Comparison of ENCODE assay signal across 12 mouse cellular contexts in genomic region chr10:3743069-3743468, GRCm38 (mm10). TPM values are rescaled to one million over a fixed set of nuclear protein-coding genes. Genes with fewer than 3 reads are reported as not detected.
DNase-seq lines count a peak whose midpoint lies in the region; ATAC-seq and TF ChIP-seq lines count a peak whose summit lies in the region.
"Had no signal": no experiment of that assay in that cellular context is flagged by ENCODE, and none has a peak within 500 bp of the region (broad histone marks: within the 10 kb centered on the region; RNA-seq: fewer than 3 reads in every experiment).

No protein-coding gene starts in this region.

- no peak for ATAC-seq in embryonic facial prominence, embryonic 11.5 days (replicated peaks; ENCODE audit: insufficient number of reproducible peaks, low FRiP score, low TSS enrichment, low read depth)
- no peak for ATAC-seq in limb, embryonic 13.5 days (ENCODE audit: low FRiP score, low read depth)
- ATAC-seq in heart, embryonic 14.5 days (ENCODE audit: insufficient number of reproducible peaks, insufficient read depth, low FRiP score, low read depth), result no peak
- no peak for ATAC-seq in stomach, postnatal 0 days (ENCODE audit: low FRiP score, low TSS enrichment)

- H3K36me3 ChIP-seq in embryonic facial prominence, embryonic 11.5 days (replicated peaks; ENCODE audit: control insufficient read depth, insufficient read depth, low read depth, low read length), result no peaks in the 10 kb centered on the region
- H3K36me3 ChIP-seq in embryonic facial prominence, embryonic 10.5 days (replicated peaks), result no peaks in the 10 kb centered on the region
- no peaks in the 10 kb centered on the region; the same call in 1 of the 2 replicates for H3K36me3 ChIP-seq in limb, embryonic 13.5 days
- H3K36me3 ChIP-seq in limb, embryonic 10.5 days, result no peaks in the 10 kb centered on the region
- no peaks in the 10 kb centered on the region for H3K36me3 ChIP-seq in heart, embryonic 14.5 days (ENCODE audit: control insufficient read depth, insufficient read depth, low read length)
- H3K36me3 ChIP-seq in stomach, postnatal 0 days (ENCODE audit: control insufficient read depth, insufficient read depth, low read length), result no peaks in the 10 kb centered on the region
- H3K36me3 ChIP-seq: lung, embryonic 15.5 days had no signal

- WGBS in embryonic facial prominence, embryonic 11.5 days, result 47% methylated on average over 2 of the region's 2 CpGs
- WGBS in embryonic facial prominence, embryonic 10.5 days, result 42% methylated on average over 2 of the region's 2 CpGs
- 32% methylated on average over 2 of the region's 2 CpGs for WGBS in limb, embryonic 13.5 days
- 33% methylated on average over 2 of the region's 2 CpGs for WGBS in limb, embryonic 10.5 days
- WGBS in heart, embryonic 14.5 days, result 33% methylated on average over 2 of the region's 2 CpGs
- 37% methylated on average over 2 of the region's 2 CpGs for WGBS in stomach, postnatal 0 days

- no peak overlapping the region for H3K9ac ChIP-seq in embryonic facial prominence, embryonic 11.5 days (replicated peaks; ENCODE audit: low read length)
- no peak overlapping the region for H3K9ac ChIP-seq in limb, embryonic 13.5 days
- no peak overlapping the region for H3K9ac ChIP-seq in heart, embryonic 14.5 days (ENCODE audit: low read length)
- no peak overlapping the region for H3K9ac ChIP-seq in stomach, postnatal 0 days (ENCODE audit: low read length)
- H3K9ac ChIP-seq: lung, embryonic 15.5 days had no signal

- TF ChIP-seq EP300 in stomach, postnatal 0 days (optimal IDR thresholded peaks at IDR 0.05), result no peak

- no peaks in the 10 kb centered on the region; the same call in 1 of the 2 replicates for H3K4me1 ChIP-seq in embryonic facial prominence, embryonic 11.5 days (ENCODE audit: control insufficient read depth, insufficient read depth, low read length)
- H3K4me1 ChIP-seq in embryonic facial prominence, embryonic 10.5 days, result peaks cover 34% of the 10 kb centered on the region
- peaks cover 33% of the 10 kb centered on the region for H3K4me1 ChIP-seq in limb, embryonic 13.5 days
- peaks cover 12% of the 10 kb centered on the region for H3K4me1 ChIP-seq in limb, embryonic 10.5 days
- peaks cover 4 to 6% of the 10 kb centered on the region in 2 experiments; a peak in 2 of 4 replicates for H3K4me1 ChIP-seq in heart, embryonic 14.5 days (ENCODE audit: control insufficient read depth in 2 of 2, insufficient read depth in 2 of 2, low read length in 2 of 2)
- no peaks in the 10 kb centered on the region; the same call in 1 of the 2 replicates for H3K4me1 ChIP-seq in stomach, postnatal 0 days (replicated peaks; ENCODE audit: control insufficient read depth, insufficient read depth)

- H3K4me3 ChIP-seq in embryonic facial prominence, embryonic 11.5 days (ENCODE audit: low read depth, low read length), result no peak overlapping the region
- H3K4me3 ChIP-seq in embryonic facial prominence, embryonic 10.5 days, result no peak overlapping the region
- H3K4me3 ChIP-seq in limb, embryonic 13.5 days, result no peak overlapping the region
- H3K4me3 ChIP-seq in limb, embryonic 10.5 days, result no peak overlapping the region
- H3K4me3 ChIP-seq in heart, embryonic 14.5 days (ENCODE audit: control insufficient read depth in 1 of 2, insufficient read depth in 1 of 2, low read depth in 1 of 2, low read length in 2 of 2), result no peak overlapping the region
- H3K4me3 ChIP-seq in stomach, postnatal 0 days (ENCODE audit: low read depth, low read length), result no peak overlapping the region
- H3K4me3 ChIP-seq: lung, embryonic 15.5 days; myocyte had no signal

- DNase-seq in embryonic facial prominence, embryonic 11.5 days (ENCODE audit: low spot score), result peak; percentile 15
- DNase-seq in embryonic facial prominence, embryonic 10.5 days (ENCODE audit: low spot score), result no peak
- no peak for DNase-seq in limb, embryonic 10.5 days (ENCODE audit: low spot score)
- DNase-seq in kidney, postnatal 14 days, result peak; percentile 72
- no peak for DNase-seq in stomach, postnatal 0 days (ENCODE audit: low spot score)
- no peak for DNase-seq in layer of hippocampus, postnatal 36 days
- DNase-seq: adrenal gland, postnatal 10 days; thymus, postnatal 36 days had no signal

- no peak overlapping the region for H3K27ac ChIP-seq in embryonic facial prominence, embryonic 11.5 days (replicated peaks; ENCODE audit: low read depth, low read length)
- H3K27ac ChIP-seq in embryonic facial prominence, embryonic 10.5 days (replicated peaks), result no peak overlapping the region
- H3K27ac ChIP-seq in limb, embryonic 13.5 days, result no peak overlapping the region
- no peak overlapping the region for H3K27ac ChIP-seq in limb, embryonic 10.5 days
- H3K27ac ChIP-seq in heart, embryonic 14.5 days (replicated peaks in 1 of 2; ENCODE audit: control insufficient read depth in 1 of 2, insufficient read depth in 1 of 2, low read depth in 2 of 2, low read length in 2 of 2), result 0 out of 4 replicates have a peak overlapping the region, but pooled peaks of 1 of the 2 experiments have one; percentile 24
- H3K27ac ChIP-seq in stomach, postnatal 0 days (replicated peaks), result no peak overlapping the region
- H3K27ac ChIP-seq: lung, embryonic 15.5 days had no signal

- TF ChIP-seq CTCF in stomach, postnatal 0 days (IDR thresholded peaks at IDR 0.05; ENCODE audit: low read depth), result no peak

- H3K4me2 ChIP-seq in embryonic facial prominence, embryonic 11.5 days (ENCODE audit: low read depth, low read length), result no peak overlapping the region
- peak overlapping the region; percentile 30 for H3K4me2 ChIP-seq in limb, embryonic 13.5 days (replicated peaks)
- H3K4me2 ChIP-seq in heart, embryonic 14.5 days (ENCODE audit: low read length), result peak overlapping the region; percentile 37
- H3K4me2 ChIP-seq in stomach, postnatal 0 days (replicated peaks; ENCODE audit: low read depth), result no peak overlapping the region
- H3K4me2 ChIP-seq: lung, embryonic 15.5 days had no signal

- no peaks in the 10 kb centered on the region for H3K27me3 ChIP-seq in embryonic facial prominence, embryonic 11.5 days (ENCODE audit: control insufficient read depth, insufficient read depth, low read length)
- no peaks in the 10 kb centered on the region for H3K27me3 ChIP-seq in embryonic facial prominence, embryonic 10.5 days (replicated peaks; ENCODE audit: low read depth, poor library complexity, severe bottlenecking)
- no peaks in the 10 kb centered on the region for H3K27me3 ChIP-seq in limb, embryonic 13.5 days
- no peaks in the 10 kb centered on the region for H3K27me3 ChIP-seq in limb, embryonic 10.5 days (ENCODE audit: low read depth, poor library complexity, severe bottlenecking)
- no peaks in the 10 kb centered on the region for H3K27me3 ChIP-seq in heart, embryonic 14.5 days (ENCODE audit: control insufficient read depth, insufficient read depth, low read length)
- H3K27me3 ChIP-seq in stomach, postnatal 0 days (ENCODE audit: control insufficient read depth, insufficient read depth, low read length), result no peaks in the 10 kb centered on the region
- H3K27me3 ChIP-seq: lung, embryonic 15.5 days had no signal

- no peaks in the 10 kb centered on the region for H3K9me3 ChIP-seq in embryonic facial prominence, embryonic 11.5 days (replicated peaks; ENCODE audit: control insufficient read depth, low read length)
- no peaks in the 10 kb centered on the region for H3K9me3 ChIP-seq in embryonic facial prominence, embryonic 10.5 days
- no peaks in the 10 kb centered on the region for H3K9me3 ChIP-seq in limb, embryonic 13.5 days
- H3K9me3 ChIP-seq in limb, embryonic 10.5 days (replicated peaks), result no peaks in the 10 kb centered on the region
- H3K9me3 ChIP-seq in heart, embryonic 14.5 days (ENCODE audit: control insufficient read depth, low read length), result no peaks in the 10 kb centered on the region
- H3K9me3 ChIP-seq in stomach, postnatal 0 days (ENCODE audit: control insufficient read depth, low read length), result no peaks in the 10 kb centered on the region
- H3K9me3 ChIP-seq: lung, embryonic 15.5 days had no signal

RNA-seq across cellular contexts. Expression of gene Plekhg1, which starts 2.9 kb away (rescaled TPM):
- 16.2 and 19.9 TPM in 2 replicates for polyA plus RNA-seq in embryonic facial prominence, embryonic 11.5 days (2014; fragmentation: Nextera tagmentation; extraction: Ambion mirVana)
- 13.7 and 14.4 TPM in 2 replicates for polyA plus RNA-seq in embryonic facial prominence, embryonic 10.5 days (2016; fragmentation: Nextera tagmentation; extraction: Ambion mirVana)
- polyA plus RNA-seq in limb, embryonic 13.5 days (2015; fragmentation: Nextera tagmentation; extraction: Ambion mirVana), result 15.9 and 16.9 TPM in 2 replicates
- 4.7 and 9.8 TPM in 2 replicates for polyA plus RNA-seq in limb, embryonic 10.5 days (2016; fragmentation: Nextera tagmentation; extraction: Ambion mirVana)
- polyA plus RNA-seq in heart, embryonic 14.5 days (2014; fragmentation: Nextera tagmentation; extraction: Ambion mirVana), result 7.6 and 11.7 TPM in 2 replicates
- 4.7 and 4.8 TPM in 2 replicates for polyA plus RNA-seq in stomach, postnatal 0 days (2015; fragmentation: Nextera tagmentation; extraction: Ambion mirVana)
- 10 to 100 TPM; 17.7 to 20.2 TPM for total RNA-seq in layer of hippocampus, postnatal 36 days (2021)

Comparison
In these comparisons a context has a peak if more than half of its experiments do, and no peak if none do; other contexts are left out.
1. DNase-seq: peak in embryonic facial prominence, embryonic 11.5 days (single experiment) and kidney, postnatal 14 days (single experiment); none in embryonic facial prominence, embryonic 10.5 days (single experiment), limb, embryonic 10.5 days (single experiment), stomach, postnatal 0 days (single experiment) and layer of hippocampus, postnatal 36 days (0 of 2).
2. H3K4me2 ChIP-seq: peak in limb, embryonic 13.5 days (single experiment) and heart, embryonic 14.5 days (single experiment); none in embryonic facial prominence, embryonic 11.5 days (single experiment) and stomach, postnatal 0 days (single experiment).